Mouse (Mus musculus) MEL (cell line): ENCODE data around the gene Cdkal1.

Experiments
- CHD2 ChIP-seq: IDR thresholded peaks from 2 replicates; pipeline ENCODE4 v1.6.1; 2011; ENCODE audit warnings: low read length, improper control_type of control experiment
- CTCF ChIP-seq, 3 experiments: IDR thresholded peaks in 2 of 3; conservative IDR thresholded peaks in 1 of 3; 2 replicates each; pipeline ENCODE4 v1.5.1; 2011 to 2012; ENCODE audit warnings: low read length in 3 of 3, low read depth in 2 of 3, mild to moderate bottlenecking in 2 of 3, improper control_type of control experiment in 1 of 3, inconsistent platforms in 1 of 3, mixed read lengths in 1 of 3, moderate library complexity in 1 of 3; ENCODE audit not compliant: control insufficient read depth in 1 of 3, insufficient read depth in 1 of 3, poor library complexity in 1 of 3, severe bottlenecking in 1 of 3
- EP300 ChIP-seq, 2 experiments: IDR thresholded peaks; 2 replicates each; pipeline ENCODE4 v1.6.1; 2011; ENCODE audit warnings: improper control_type of control experiment in 2 of 2, low read length in 2 of 2, low read depth in 1 of 2, mild to moderate bottlenecking in 1 of 2
- HCFC1 ChIP-seq: IDR thresholded peaks from 2 replicates; pipeline ENCODE4 v1.6.1; 2012; ENCODE audit warnings: low read depth, mild to moderate bottlenecking, inconsistent platforms, low read length, improper control_type of control experiment, moderate library complexity
- POLR2A ChIP-seq, 2 experiments: IDR thresholded peaks; 2 replicates each; pipeline ENCODE4 v1.6.1; 2011 to 2012; ENCODE audit warnings: low read length in 2 of 2, mild to moderate bottlenecking in 2 of 2, control low read depth in 1 of 2, improper control_type of control experiment in 1 of 2, low read depth in 1 of 2, moderate library complexity in 1 of 2; ENCODE audit not compliant: control insufficient read depth in 1 of 2, insufficient read depth in 1 of 2, poor library complexity in 1 of 2
- POLR2AphosphoS5 ChIP-seq: IDR thresholded peaks from 2 replicates; pipeline ENCODE4 v1.6.1; 2012; ENCODE audit warnings: low read depth, borderline replicate concordance, mild to moderate bottlenecking, inconsistent platforms, low read length, moderate library complexity, mixed read lengths
- SMC3 ChIP-seq: IDR thresholded peaks from 2 replicates; pipeline ENCODE4 v1.6.1; 2011; ENCODE audit warnings: low read depth, low read length, improper control_type of control experiment
- USF1 ChIP-seq: IDR thresholded peaks from 2 replicates; pipeline ENCODE4 v1.6.1; 2014; ENCODE audit warnings: low read depth, mild to moderate bottlenecking, inconsistent platforms, low read length, improper control_type of control experiment, moderate library complexity
- ZKSCAN1 ChIP-seq: IDR thresholded peaks from 2 replicates; pipeline ENCODE4 v1.6.1; 2012; ENCODE audit warnings: low read depth, mild to moderate bottlenecking, inconsistent platforms, low read length, improper control_type of control experiment, moderate library complexity
- ZNF384 ChIP-seq: IDR thresholded peaks from 2 replicates; pipeline ENCODE4 v1.6.1; 2012; ENCODE audit warnings: low read depth, mild to moderate bottlenecking, inconsistent platforms, low read length, improper control_type of control experiment

DNA sequence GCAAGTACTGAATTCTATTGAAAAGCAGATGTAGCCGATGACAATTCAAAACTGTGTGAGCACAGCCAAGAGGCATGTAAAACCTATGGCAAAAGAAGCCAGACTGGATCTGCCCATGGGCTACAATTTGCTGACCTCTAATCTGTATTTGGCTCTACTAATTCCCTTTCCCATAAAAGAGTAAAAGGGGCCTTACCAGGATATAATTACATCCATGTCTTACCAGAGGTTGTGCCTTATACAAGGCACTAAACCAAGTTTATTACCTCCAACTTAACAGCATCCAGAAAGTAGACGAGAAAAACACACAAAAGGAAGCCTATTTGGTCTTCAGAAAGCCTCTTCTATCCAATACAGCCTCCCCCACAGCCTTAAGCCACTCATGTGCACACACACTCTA, 213.2 kb downstream of the Cdkal1 start:
- no peak for TF ChIP-seq EP300 (IDR thresholded peaks at IDR 0.05; ENCODE audit: low read depth in 1 of 2, low read length in 2 of 2)
- no peak for TF ChIP-seq USF1
- TF ChIP-seq POLR2A (IDR thresholded peaks at IDR 0.05; ENCODE audit: control insufficient read depth in 1 of 2, insufficient read depth in 1 of 2, low read depth in 1 of 2, low read length in 2 of 2, poor library complexity in 1 of 2) = no peak
- TF ChIP-seq CHD2 = no peak
- no peak for TF ChIP-seq CTCF (IDR thresholded peaks at IDR 0.05 in 2 of 3, conservative IDR thresholded peaks at IDR 0.05 in 1 of 3; ENCODE audit: control insufficient read depth in 1 of 3, insufficient read depth in 1 of 3, low read depth in 2 of 3, low read length in 3 of 3, poor library complexity in 1 of 3, severe bottlenecking in 1 of 3)
- no peak for TF ChIP-seq POLR2AphosphoS5
- TF ChIP-seq HCFC1 = no peak
- TF ChIP-seq ZKSCAN1 = no peak
- no peak for TF ChIP-seq SMC3
- no peak for TF ChIP-seq ZNF384
